Mouse (Mus musculus) liver, postnatal 0 days (tissue): ENCODE measurements around the gene Atp5g1.

ENCODE experiments used
- CTCF ChIP-seq: sonication (generic); IDR thresholded peaks from 2 replicates; pipeline ENCODE4 v1.5.1; 2016; ENCODE audit warnings: antibody characterized with exemption, low read depth
- EP300 ChIP-seq: IDR thresholded peaks from 2 replicates; pipeline ENCODE4 v1.6.1; 2016; ENCODE audit warnings: antibody characterized with exemption, low read depth, mild to moderate bottlenecking

- TF ChIP-seq CTCF (no peak), EP300 (no peak)
Observed at GRCm38 (mm10) chr11:96119401-96119800, 43.9 kb upstream of the Atp5g1 start.
